Mouse (Mus musculus) layer of hippocampus, postnatal 36 days (tissue): ENCODE results near the gene Iqcf1. TPM values are rescaled to one million over a fixed set of nuclear protein-coding genes. Genes with fewer than 3 reads are reported as not detected.
"Not testable (repeated sequence)": the region's sequence is repeated elsewhere in the genome, so short reads cannot be mapped to it uniquely, and the experiment has no call there.

Experiments
- DNase-seq, 2 experiments: peaks; one replicate each; pipeline ENCODE4 v3.0.0; 2022
- total RNA-seq, 2 experiments: library from RNA; stranded (reverse); gene quantifications; 2 replicates each; pipeline ENCODE4 v1.2.3; 2021

The Iqcf1 gene
- total RNA-seq, 2 experiments from 2014 or later: not detected

DNA sequence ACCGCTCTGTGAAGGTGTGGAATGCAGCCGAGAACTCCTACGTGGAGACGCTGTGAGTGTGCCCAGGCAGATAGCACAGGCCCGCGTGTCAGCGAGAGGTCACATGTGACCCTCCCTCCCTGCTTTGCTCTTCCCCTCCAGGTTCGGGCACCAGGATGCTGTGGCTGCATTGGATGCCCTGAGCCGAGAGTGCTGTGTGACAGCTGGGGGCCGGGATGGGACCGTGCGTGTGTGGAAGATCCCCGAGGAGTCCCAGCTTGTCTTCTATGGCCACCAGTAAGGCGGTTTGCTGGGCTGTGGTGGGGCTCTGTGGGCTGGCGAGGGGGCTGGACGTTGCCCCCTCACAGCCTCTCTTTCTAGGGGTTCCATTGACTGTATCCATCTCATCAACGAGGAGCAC is 16.2 kb upstream of the Iqcf1 start:
- no peak for DNase-seq

GRCm38 (mm10) chr9:106485076-106485475 is 14.7 kb upstream of the Iqcf1 start:
- no peak for DNase-seq

DNA sequence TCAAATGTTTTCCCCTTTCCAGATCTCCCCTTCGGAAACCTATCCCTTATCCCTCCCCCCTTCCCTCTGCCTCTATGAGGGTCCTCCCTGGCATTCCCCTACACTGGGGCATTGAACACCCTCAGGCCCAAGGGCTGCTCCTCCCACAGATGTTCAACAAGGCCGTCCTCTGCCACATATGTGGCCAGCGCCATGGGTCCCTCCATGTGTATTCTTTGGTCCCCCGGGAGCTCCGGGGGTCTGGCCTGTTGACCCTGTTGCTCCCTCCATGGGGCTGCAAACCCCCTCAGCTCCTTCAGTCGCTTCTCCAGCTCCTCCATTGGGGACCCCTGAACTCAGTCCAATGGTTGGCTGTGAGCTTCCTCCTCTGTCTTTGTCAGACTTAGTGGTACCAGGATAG is 12.2 kb upstream of the Iqcf1 start:
- not testable (repeated sequence) for DNase-seq

GRCm38 (mm10) chr9:106501846-106502245 is 2.1 kb downstream of the Iqcf1 start:
- no peak for DNase-seq

GRCm38 (mm10) chr9:106504246-106504645 is 4.5 kb downstream of the Iqcf1 start:
- DNase-seq: no peak

- peak in 1 of 2 experiments; percentile 8 for DNase-seq
Observed at GRCm38 (mm10) chr9:106509356-106509755, 9.6 kb downstream of the Iqcf1 start.

DNA sequence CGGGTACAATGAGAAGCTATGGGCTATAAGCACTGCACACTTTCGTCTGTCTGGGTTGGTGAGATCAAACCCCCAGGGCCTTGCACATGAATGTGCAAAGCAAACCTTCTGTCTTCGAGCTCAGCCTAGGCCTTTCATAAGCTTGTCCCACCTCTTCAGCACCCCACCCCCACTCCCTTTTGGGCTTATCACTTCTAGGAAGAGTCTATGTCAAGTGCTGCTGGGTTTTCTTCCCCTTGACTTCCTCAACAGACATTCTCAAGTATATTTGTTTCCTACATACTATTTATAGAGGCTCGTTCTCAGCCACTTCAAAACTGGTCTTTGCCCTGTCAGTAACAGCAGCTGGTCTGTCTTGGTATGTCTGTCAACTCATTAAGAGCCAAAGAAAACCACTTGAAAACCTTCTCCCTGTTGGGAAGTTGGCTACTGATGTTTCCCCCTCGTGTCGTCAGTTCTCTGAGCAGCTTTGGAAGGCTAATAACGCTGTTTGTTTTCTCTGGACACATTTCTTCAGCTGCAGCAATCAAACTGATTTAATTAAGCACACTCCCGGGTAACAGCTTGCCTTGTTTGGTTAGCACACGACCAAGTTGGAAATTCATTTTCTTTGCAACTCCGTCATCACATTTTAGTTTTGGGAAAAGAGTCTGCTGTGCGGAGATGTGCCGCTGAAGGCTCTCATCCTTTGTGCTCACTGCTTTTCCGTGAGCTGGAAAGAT is 13.1 kb downstream of the Iqcf1 start:
- DNase-seq: peak; percentile 8

DNA sequence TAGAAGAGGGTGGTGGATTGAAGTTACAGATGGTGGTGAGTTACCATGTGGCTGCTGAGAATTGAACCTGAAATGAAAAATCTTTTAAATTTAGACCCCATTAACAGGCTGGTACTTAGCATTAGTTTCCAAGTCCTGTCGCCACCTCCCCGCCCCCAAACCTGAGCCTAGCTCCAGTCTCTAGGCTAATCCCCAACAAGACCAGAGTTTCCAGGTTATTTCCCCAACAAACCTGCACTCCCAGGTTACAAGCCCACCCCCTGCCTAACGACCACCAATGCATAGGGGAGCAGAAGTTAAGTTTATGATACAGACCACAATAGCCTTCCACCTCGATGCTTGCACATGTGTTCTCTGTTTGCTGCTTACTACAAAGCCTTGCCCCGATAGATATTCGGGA is 13.8 kb downstream of the Iqcf1 start:
- no peak for DNase-seq

DNA sequence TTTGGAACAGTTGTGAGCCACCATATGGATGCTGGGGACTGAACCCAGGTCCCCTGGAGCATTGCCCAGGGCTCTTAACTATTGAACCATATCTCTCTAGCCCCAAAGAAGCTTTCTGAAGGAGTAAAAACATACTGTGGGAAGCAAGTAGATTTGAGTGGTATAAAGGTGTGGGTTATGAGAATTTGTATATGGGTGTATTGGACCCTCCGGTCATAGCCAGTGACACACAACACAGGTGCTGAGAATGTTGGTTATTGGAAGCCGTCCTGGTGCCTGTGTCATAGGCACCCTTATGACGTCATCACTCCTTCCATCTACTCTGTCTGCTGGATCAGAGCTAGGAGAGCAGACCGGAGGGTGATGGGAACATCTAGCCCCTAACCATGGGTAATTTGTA is 14.5 kb downstream of the Iqcf1 start, which contains the start of gene Iqcf5:
Gene Iqcf5, plus strand, starts transcription at position 301 of the 400 bp plus-strand sequence.
- no peak for DNase-seq

DNA sequence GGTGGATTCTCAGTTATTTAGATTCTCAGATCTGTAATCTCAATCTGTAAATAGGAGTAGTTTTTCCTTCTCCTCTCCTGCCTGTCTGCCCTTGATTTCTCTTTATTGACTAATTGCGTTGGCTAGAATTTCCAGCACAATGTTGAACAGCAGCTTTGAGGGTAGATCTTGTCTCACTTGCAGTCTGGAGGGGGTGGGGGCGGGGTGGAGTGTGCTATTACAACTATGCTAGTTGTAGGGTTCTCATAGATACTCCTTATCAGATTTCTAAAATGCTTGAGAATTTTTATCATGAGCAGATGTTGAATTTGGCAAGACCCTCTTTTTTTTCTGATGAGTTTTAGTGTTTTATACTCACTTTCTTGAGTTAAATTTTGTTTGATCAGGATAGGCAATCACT is 19.7 kb downstream of the Iqcf1 start:
- no peak for DNase-seq

GRCm38 (mm10) chr9:106519909-106520308 is 20.1 kb downstream of the Iqcf1 start:
- DNase-seq: no peak

- DNase-seq: peak in 1 of 2 experiments; percentile 10
Observed at GRCm38 (mm10) chr9:106531833-106532232, 32.1 kb downstream of the Iqcf1 start.

DNA sequence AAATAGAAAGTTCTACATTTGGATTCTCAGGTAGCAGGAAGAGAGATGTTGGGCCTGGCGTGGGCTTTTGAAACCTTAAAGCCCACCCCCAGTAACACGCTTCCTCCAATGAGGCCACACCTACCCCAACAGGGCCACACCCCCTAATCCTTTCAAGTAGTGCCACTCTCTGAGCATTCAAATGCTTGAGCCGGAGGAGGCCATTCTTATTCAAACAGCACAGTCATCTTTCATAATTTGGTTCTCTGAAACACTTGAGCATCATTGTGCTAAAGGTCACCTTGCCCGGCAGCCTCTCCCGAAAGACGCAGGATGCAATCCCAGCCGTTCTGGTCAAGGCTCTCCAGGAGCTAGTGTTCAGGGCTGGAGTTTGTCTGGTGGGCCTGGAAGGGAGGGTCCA is 34.5 kb downstream of the Iqcf1 start:
- DNase-seq: no peak

GRCm38 (mm10) chr9:106534975-106535374 is 35.2 kb downstream of the Iqcf1 start:
- no peak for DNase-seq

Other genes starting within 250 kb of the Iqcf1 start
- gene Poc1a, start 218.9 kb upstream of the Iqcf1 start, total RNA-seq: 10 to 100 TPM; 10.6 to 12.2 TPM
- 10 to 100 TPM; 86.0 to 88.6 TPM for gene Dusp7, start 131.3 kb upstream of the Iqcf1 start, total RNA-seq
- 100 to 1,000 TPM; 265 to 274 TPM for gene Rpl29, start 70.5 kb upstream of the Iqcf1 start, total RNA-seq
- gene Acy1, start 61.6 kb upstream of the Iqcf1 start, total RNA-seq: 10 to 100 TPM; 11.3 to 15.5 TPM
- 10 to 100 TPM; 11.3 to 11.9 TPM for gene Abhd14b, start 52.5 kb upstream of the Iqcf1 start, total RNA-seq
- gene Abhd14a, start 52.3 kb upstream of the Iqcf1 start, total RNA-seq: 10 to 100 TPM; 38.5 to 41.0 TPM
- gene Pcbp4, start 46.7 kb upstream of the Iqcf1 start, total RNA-seq: 100 to 1,000 TPM; 175 to 176 TPM
- 10 to 100 TPM in 1 of 2 experiments, 1 to 10 TPM in 1; 9.2 to 10.4 TPM for gene Gpr62, start 34.0 kb upstream of the Iqcf1 start, total RNA-seq
- 10 to 100 TPM; 35.0 to 38.1 TPM for gene Rrp9, start 24.0 kb upstream of the Iqcf1 start, total RNA-seq
- 1 to 10 TPM; 3.1 to 3.2 TPM for gene Parp3, start 23.0 kb upstream of the Iqcf1 start, total RNA-seq
- gene Iqcf5, start 14.6 kb downstream of the Iqcf1 start, total RNA-seq: not detected
- gene Iqcf3, start 61.7 kb downstream of the Iqcf1 start, total RNA-seq: not detected
- not detected for gene Iqcf4, start 71.0 kb downstream of the Iqcf1 start, total RNA-seq
- gene Iqcf6, start 126.6 kb downstream of the Iqcf1 start, total RNA-seq: not detected
- 10 to 100 TPM; 64.9 to 80.7 TPM for gene Grm2, start 156.1 kb downstream of the Iqcf1 start, total RNA-seq
- gene Tex264, start 186.0 kb downstream of the Iqcf1 start, total RNA-seq: 10 to 100 TPM; 90.6 to 95.8 TPM